Mouse (Mus musculus) limb, embryonic 11.5 days (tissue): ENCODE measurements around the gene Hif1an. TPM values are rescaled to one million over a fixed set of nuclear protein-coding genes. Genes with fewer than 3 reads are reported as not detected.

Source experiments
- ATAC-seq: fragments of 200-750 bp; cut with Nextera tagmentation; 2 replicates; pipeline ENCODE4 v1.8.0; 2017; ENCODE audit warnings: low read depth; ENCODE audit not compliant: insufficient number of reproducible peaks, low FRiP score, low TSS enrichment
- DNase-seq: peaks from one replicate; pipeline ENCODE4 v3.0.0-alpha.2; 2015; ENCODE audit warnings: low spot score
- H3K27ac ChIP-seq: fragments of 300-500 bp; sonication (generic); replicated peaks from 2 replicates; pipeline ENCODE4 v1.5.1; 2014; ENCODE audit warnings: low read depth, mild to moderate bottlenecking, low read length
- H3K27me3 ChIP-seq: fragments of 300-500 bp; sonication (generic); 2 replicates; pipeline ENCODE4 v1.6.1; 2014; ENCODE audit warnings: mild to moderate bottlenecking, low read length, mixed read lengths; ENCODE audit not compliant: control insufficient read depth, insufficient read depth
- H3K36me3 ChIP-seq: fragments of 300-500 bp; sonication (generic); 2 replicates; pipeline ENCODE4 v1.6.1; 2014; ENCODE audit warnings: mild to moderate bottlenecking, low read length, moderate library complexity, mixed read lengths; ENCODE audit not compliant: control insufficient read depth, insufficient read depth
- H3K4me1 ChIP-seq: fragments of 300-500 bp; sonication (generic); 2 replicates; pipeline ENCODE4 v1.6.1; 2014; ENCODE audit warnings: low read length, mixed read lengths; ENCODE audit not compliant: control insufficient read depth, insufficient read depth
- H3K4me2 ChIP-seq: fragments of 300-500 bp; sonication (generic); 2 replicates; pipeline ENCODE4 v1.6.1; 2014; ENCODE audit warnings: low read depth, mild to moderate bottlenecking, moderate library complexity; ENCODE audit not compliant: severe bottlenecking
- H3K4me3 ChIP-seq: fragments of 300-500 bp; sonication (generic); 2 replicates; pipeline ENCODE4 v1.5.1; 2014; ENCODE audit warnings: low read depth, low read length
- H3K9ac ChIP-seq: fragments of 300-500 bp; sonication (generic); 2 replicates; pipeline ENCODE4 v1.6.1; 2014; ENCODE audit warnings: mild to moderate bottlenecking, low read length
- H3K9me3 ChIP-seq: fragments of 300-500 bp; sonication (generic); 2 replicates; pipeline ENCODE4 v1.6.1; 2016; ENCODE audit warnings: low read length; ENCODE audit not compliant: control insufficient read depth
- WGBS: fragments of 180-500 bp; shearing (Covaris S2); extraction: QIAGEN DNeasy Blood & Tissue Kit; methylation state at CpG from one replicate; pipeline ENCODE4 v1.1.7; 2014; 5-methylcytosine and 5-hydroxymethylcytosine counted together
- polyA plus RNA-seq: library from polyadenylated mRNA; unstranded; fragments of >200 nt; fragmentation: Nextera tagmentation; extraction: Ambion mirVana; gene quantifications from 2 replicates; pipeline ENCODE4 v1.2.1, GENCODE M21; 2014

Gene Hif1an
- polyA plus RNA-seq, 1 experiment from 2014 or later, result 26.5 TPM

GRCm38 (mm10) chr19:44582103-44582502 is 19.5 kb downstream of the Hif1an start:
- Histone ChIP-seq H3K4me3 (no peak overlapping the region), H3K4me1 (no peaks in the 10 kb centered on the region), H3K27me3 (peaks cover 10% of the 10 kb centered on the region; the same call in 1 of the 2 replicates), H3K4me2 (no peak overlapping the region), H3K27ac (no peak overlapping the region), H3K9me3 (no peaks in the 10 kb centered on the region), H3K9ac (no peak overlapping the region), H3K36me3 (0 out of 2 replicates have a peak, but pooled peaks cover 2% of the 10 kb centered on the region)
- WGBS, result 86% methylated on average over 10 of the region's 10 CpGs
- DNase-seq, result no peak
- ATAC-seq, result no peak

GRCm38 (mm10) chr19:44582638-44583309 is 20.1 kb downstream of the Hif1an start:
- H3K4me3 ChIP-seq, result no peak overlapping the region
- H3K4me2 ChIP-seq, result no peak overlapping the region
- H3K27me3 ChIP-seq, result peaks cover 14% of the 10 kb centered on the region; the same call in 1 of the 2 replicates
- H3K36me3 ChIP-seq, result 0 out of 2 replicates have a peak, but pooled peaks cover under 1% of the 10 kb centered on the region
- 35% methylated on average over 9 of the region's 9 CpGs for WGBS
- H3K9ac ChIP-seq, result no peak overlapping the region
- no peaks in the 10 kb centered on the region for H3K4me1 ChIP-seq
- H3K9me3 ChIP-seq, result no peaks in the 10 kb centered on the region
- ATAC-seq (peak; percentile 75; the same call in 1 of the 2 replicates), DNase-seq (peak; percentile 97)
- no peak overlapping the region for H3K27ac ChIP-seq

GRCm38 (mm10) chr19:44588036-44588435 is 25.4 kb downstream of the Hif1an start:
- Histone ChIP-seq H3K4me3 (no peak overlapping the region), H3K27me3 (peaks cover 17% of the 10 kb centered on the region; the same call in 1 of the 2 replicates), H3K4me1 (no peaks in the 10 kb centered on the region), H3K9me3 (no peaks in the 10 kb centered on the region), H3K9ac (no peak overlapping the region), H3K4me2 (no peak overlapping the region), H3K36me3 (no peaks in the 10 kb centered on the region), H3K27ac (no peak overlapping the region)
- no peak for DNase-seq
- WGBS, result 32% methylated on average over 4 of the region's 4 CpGs
- no peak for ATAC-seq

- peaks cover 16% of the 10 kb centered on the region; the same call in 1 of the 2 replicates for H3K27me3 ChIP-seq
- WGBS, result 33% methylated on average over 7 of the region's 7 CpGs
Measured at GRCm38 (mm10) chr19:44589591-44590223, 27.1 kb downstream of the Hif1an start.

GRCm38 (mm10) chr19:44590992-44591391 is 28.3 kb downstream of the Hif1an start:
- 90% methylated on average over 18 of the region's 18 CpGs for WGBS
- ATAC-seq (no peak), DNase-seq (no peak)
- no peaks in the 10 kb centered on the region for H3K36me3 ChIP-seq
- peaks cover 9% of the 10 kb centered on the region; the same call in 1 of the 2 replicates for H3K27me3 ChIP-seq
- H3K4me3 ChIP-seq, result no peak overlapping the region
- H3K4me1 ChIP-seq, result no peaks in the 10 kb centered on the region
- H3K27ac ChIP-seq, result no peak overlapping the region
- no peaks in the 10 kb centered on the region for H3K9me3 ChIP-seq
- no peak overlapping the region for H3K9ac ChIP-seq
- H3K4me2 ChIP-seq, result no peak overlapping the region

More at GRCm38 (mm10) chr19:44589591-44590223, 27.1 kb downstream of the Hif1an start:
- ATAC-seq, result no peak
- H3K4me1 ChIP-seq, result no peaks in the 10 kb centered on the region
- H3K4me2 ChIP-seq, result no peak overlapping the region
- H3K4me3 ChIP-seq, result no peak overlapping the region
- no peak for DNase-seq
- no peak overlapping the region for H3K9ac ChIP-seq
- no peaks in the 10 kb centered on the region for H3K9me3 ChIP-seq
- H3K27ac ChIP-seq, result no peak overlapping the region
- H3K36me3 ChIP-seq, result no peaks in the 10 kb centered on the region

GRCm38 (mm10) chr19:44591638-44592037 is 29.0 kb downstream of the Hif1an start:
- 83% methylated on average over 6 of the region's 6 CpGs for WGBS
- Histone ChIP-seq H3K4me1 (no peaks in the 10 kb centered on the region), H3K27ac (no peak overlapping the region), H3K27me3 (peaks cover 9% of the 10 kb centered on the region; the same call in 1 of the 2 replicates), H3K9ac (no peak overlapping the region), H3K9me3 (no peaks in the 10 kb centered on the region), H3K4me2 (no peak overlapping the region), H3K36me3 (no peaks in the 10 kb centered on the region), H3K4me3 (no peak overlapping the region)
- DNase-seq (no peak), ATAC-seq (no peak)

GRCm38 (mm10) chr19:44594180-44594579 is 31.5 kb downstream of the Hif1an start:
- WGBS, result 95% methylated on average over 14 of the region's 14 CpGs
- no peak overlapping the region for H3K4me3 ChIP-seq
- no peak overlapping the region for H3K4me2 ChIP-seq
- no peak overlapping the region for H3K27ac ChIP-seq
- no peaks in the 10 kb centered on the region for H3K36me3 ChIP-seq
- no peak for DNase-seq
- H3K27me3 ChIP-seq, result no peaks in the 10 kb centered on the region
- no peak overlapping the region for H3K9ac ChIP-seq
- no peaks in the 10 kb centered on the region for H3K9me3 ChIP-seq
- no peaks in the 10 kb centered on the region for H3K4me1 ChIP-seq
- no peak for ATAC-seq

GRCm38 (mm10) chr19:44618166-44618565 is 55.5 kb downstream of the Hif1an start:
- Histone ChIP-seq H3K36me3 (no peaks in the 10 kb centered on the region), H3K4me3 (no peak overlapping the region), H3K4me1 (no peaks in the 10 kb centered on the region), H3K9ac (no peak overlapping the region), H3K27ac (no peak overlapping the region), H3K27me3 (no peaks in the 10 kb centered on the region), H3K4me2 (no peak overlapping the region), H3K9me3 (no peaks in the 10 kb centered on the region)
- WGBS, result 62% methylated on average over 7 of the region's 7 CpGs
- ATAC-seq (no peak), DNase-seq (no peak)
